Mouse (Mus musculus) kidney, postnatal 25 days (tissue): ENCODE results near the gene Tmem270.
"Not testable (repeated sequence)": the region's sequence is repeated elsewhere in the genome, so short reads cannot be mapped to it uniquely, and the experiment has no call there.

Experiments
- DNase-seq, 2 experiments: peaks; one replicate each; pipeline ENCODE4 v3.0.0; 2021; ENCODE audit warnings: mixed read lengths in 2 of 2

Tmem270 gene

GRCm38 (mm10) chr5:134906633-134907032, at the start of gene Tmem270:
Tmem270 (minus strand) TSS chr5:134906733.
- DNase-seq, result no peak

GRCm38 (mm10) chr5:134955491-134955890, 49.0 kb upstream of the Tmem270 start:
- no peak for DNase-seq

DNA sequence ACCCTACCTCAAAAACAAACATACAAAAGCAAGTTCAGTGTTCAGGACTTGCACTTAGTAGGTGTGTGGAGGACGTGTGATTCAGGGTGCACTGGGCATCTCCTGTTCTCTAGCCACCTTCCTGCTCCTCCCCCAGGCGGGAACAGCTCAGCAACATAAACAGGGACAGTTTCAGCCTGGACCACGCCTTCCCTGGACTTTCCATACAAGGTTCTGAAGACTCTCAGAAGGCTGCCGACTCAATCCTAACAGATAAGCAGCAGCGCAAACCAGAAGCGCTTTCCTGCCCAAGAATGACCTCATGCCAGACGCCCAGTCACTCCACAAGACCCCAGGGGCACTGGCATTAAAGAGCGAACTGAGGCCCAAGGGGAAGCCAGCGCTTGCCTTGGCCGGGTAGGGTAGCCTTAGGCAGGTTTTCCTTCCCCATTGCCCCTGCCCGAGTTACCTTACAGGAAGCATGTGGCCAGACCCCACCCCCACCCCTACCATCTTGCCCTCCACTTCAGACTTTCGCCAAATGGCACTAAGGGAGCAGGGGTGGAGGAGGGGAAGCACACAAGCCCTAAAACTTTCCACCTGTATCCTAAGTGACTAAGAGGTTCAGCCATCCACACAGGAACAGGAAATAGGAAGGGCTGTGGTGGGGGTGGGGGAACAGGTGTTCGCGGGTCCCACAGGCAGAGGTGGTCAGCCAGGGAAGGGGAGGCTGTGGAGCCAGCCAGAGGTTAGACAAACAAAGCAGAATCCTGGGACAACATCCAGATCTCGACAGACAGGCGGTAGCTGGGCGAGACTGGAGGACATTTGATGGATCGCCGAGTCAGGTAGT, 44.7 kb upstream of the Tmem270 start:
- DNase-seq, result peak; percentile 16 to 53

- DNase-seq, result no peak
These were observed 41.5 kb upstream of the Tmem270 start for GRCm38 (mm10) chr5:134948085-134948439.

GRCm38 (mm10) chr5:134947420-134948084, 41.0 kb upstream of the Tmem270 start:
- DNase-seq, result no peak

DNA sequence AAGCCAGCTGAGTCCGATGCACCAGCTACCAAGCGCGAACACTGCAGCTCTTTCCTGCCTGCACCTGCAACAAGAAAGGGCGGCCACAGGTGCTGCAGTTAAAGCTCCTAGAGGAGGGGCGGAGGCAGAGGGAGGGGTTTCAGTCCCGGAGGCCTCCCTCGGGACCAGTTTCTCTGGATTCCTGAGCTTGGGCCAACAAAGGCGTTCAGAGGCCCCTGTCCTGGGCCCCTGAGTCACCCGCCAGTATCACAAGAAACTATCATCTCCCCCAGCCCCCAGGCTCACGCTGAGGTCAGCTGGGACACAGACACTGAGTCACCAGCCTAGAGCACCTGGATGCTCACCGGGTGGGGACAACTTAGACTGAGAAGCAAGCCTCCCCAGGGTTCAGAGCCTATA, 40.3 kb upstream of the Tmem270 start, which contains the start of gene Cldn4:
TSS of gene Cldn4 (minus strand) at position 78 of the 399 bp plus-strand sequence.
- peak; percentile 44 to 76 for DNase-seq

- DNase-seq, result no peak
These were observed 39.7 kb upstream of the Tmem270 start for GRCm38 (mm10) chr5:134946063-134946856.

GRCm38 (mm10) chr5:134945266-134945959, 38.9 kb upstream of the Tmem270 start:
- no peak for DNase-seq

DNA sequence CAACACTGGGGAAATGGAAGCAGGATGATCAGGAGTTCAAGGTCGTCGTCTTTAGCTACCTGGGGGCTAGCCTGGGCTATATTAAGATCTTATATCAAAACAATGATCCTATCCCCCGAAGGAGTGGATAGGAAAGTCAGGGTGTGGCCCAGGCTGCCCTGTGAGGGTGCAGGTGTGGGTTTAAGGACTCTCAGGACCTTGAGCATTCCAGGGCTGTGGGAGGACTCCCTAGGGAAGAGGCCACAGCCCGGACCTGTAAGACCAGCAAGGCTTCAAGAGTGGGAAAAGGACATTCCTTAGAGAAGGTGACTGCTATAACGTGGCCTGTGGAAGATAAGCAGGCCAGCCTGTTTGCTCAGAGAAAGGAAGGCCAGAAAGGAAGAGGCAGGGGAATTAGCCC, 37.6 kb upstream of the Tmem270 start:
- DNase-seq, result no peak

GRCm38 (mm10) chr5:134942740-134943139, 36.2 kb upstream of the Tmem270 start:
- DNase-seq, result no peak

- DNase-seq, result peak; percentile 39 to 63
These were observed 35.1 kb upstream of the Tmem270 start for GRCm38 (mm10) chr5:134941472-134942209.

GRCm38 (mm10) chr5:134939554-134939953, 33.0 kb upstream of the Tmem270 start:
- DNase-seq, result not testable (repeated sequence)

GRCm38 (mm10) chr5:134939069-134939468, 32.5 kb upstream of the Tmem270 start:
- DNase-seq, result no peak

DNA sequence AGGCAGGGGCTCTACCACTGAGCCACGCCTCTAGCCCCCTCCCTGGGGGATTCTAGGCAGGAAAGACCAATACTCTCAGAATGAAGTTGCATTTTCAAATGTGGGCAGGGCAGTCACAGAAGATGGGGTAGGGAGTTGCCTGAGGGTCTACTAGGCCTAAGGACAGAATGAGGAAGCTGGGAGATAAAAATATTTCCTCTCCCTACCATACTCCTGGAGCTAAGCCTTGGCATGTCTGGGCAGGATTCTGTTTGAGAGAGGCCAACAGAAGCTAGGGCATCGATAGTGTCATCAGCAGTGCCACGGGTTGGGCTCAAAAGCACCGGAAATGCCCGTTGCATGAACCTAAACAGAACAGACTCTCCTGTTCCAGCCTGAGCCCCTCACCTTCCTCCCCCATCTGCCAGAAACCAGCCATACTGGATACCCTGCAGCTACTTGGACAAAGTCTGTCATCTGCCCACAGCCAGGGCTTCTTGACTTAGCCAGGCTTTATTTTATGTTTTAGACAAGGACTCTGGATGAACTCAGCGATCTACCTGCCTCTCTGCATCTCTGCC, 30.2 kb upstream of the Tmem270 start:
- DNase-seq, result no peak

DNA sequence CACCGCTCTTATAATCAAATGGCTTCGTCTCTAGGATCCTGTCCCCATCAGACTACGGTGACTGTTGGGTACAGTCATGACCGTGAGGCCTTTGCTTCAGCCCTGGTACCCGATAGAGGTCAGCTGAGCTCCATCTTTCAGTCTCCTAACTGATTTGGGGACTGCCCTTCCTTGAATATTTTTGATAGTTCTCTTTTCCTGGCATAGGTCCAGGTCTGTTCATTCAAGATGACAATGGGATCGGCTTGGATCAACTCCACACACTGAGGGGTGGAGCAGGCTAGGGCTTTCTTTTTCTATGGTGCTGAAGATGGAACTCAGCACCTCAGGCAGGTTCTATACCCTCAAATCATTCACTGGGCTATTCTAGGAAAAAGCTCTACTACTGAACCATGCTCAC, 29.5 kb upstream of the Tmem270 start:
- no peak for DNase-seq

- DNase-seq, result no peak
These were observed 28.1 kb upstream of the Tmem270 start for GRCm38 (mm10) chr5:134934666-134935065.

DNA sequence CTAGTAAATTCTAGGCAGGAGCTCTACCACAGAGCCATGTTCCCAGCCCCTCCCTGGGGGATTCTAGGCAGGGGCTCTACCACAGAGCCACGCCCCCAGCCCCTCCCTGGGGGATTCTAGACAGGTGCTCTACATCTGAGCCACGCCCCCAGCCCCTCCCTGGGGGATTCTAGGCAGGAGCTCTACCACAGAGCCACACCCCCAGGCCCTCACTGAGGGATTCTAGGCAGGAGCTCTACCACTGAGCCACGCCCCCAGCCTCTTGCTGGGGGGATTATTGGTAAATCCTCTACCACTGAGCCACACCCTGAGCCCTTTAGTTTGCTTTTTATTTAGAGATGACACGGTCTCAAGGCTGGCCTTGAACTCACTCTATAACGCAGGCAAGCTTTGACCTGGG, 27.2 kb upstream of the Tmem270 start:
- not testable (repeated sequence) for DNase-seq

- DNase-seq, result no peak
These were observed 26.7 kb upstream of the Tmem270 start for GRCm38 (mm10) chr5:134933281-134933680.

DNA sequence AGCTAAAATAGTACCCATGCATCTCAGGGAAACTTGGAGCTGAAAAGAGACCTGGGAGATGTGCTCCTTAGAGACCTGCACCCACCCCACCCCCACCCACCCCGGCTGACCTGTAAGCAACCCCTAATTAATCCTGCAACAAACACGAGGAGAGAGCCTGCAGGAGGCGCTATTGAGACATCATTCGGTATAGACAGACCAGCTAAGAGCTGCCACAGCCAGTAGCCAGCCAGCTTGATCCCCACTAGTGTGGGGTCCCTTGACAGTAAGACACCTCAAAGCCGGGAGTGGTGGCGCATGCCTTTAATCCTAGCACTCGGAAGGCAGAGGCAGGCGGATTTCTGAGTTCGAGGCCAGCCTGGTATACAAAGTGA, 26.4 kb upstream of the Tmem270 start:
- peak; percentile 74 to 78 for DNase-seq

GRCm38 (mm10) chr5:134932179-134932902, 25.8 kb upstream of the Tmem270 start, which contains the start of gene Mettl27:
Mettl27 (plus strand) TSS chr5:134932368.
- peak; percentile 92 to 94 for DNase-seq

GRCm38 (mm10) chr5:134929988-134930387, 23.5 kb upstream of the Tmem270 start:
- no peak for DNase-seq
